Mouse (Mus musculus) limb, embryonic 12.5 days (tissue): ENCODE measurements around the gene Auts2. TPM values are rescaled to one million over a fixed set of nuclear protein-coding genes. Genes with fewer than 3 reads are reported as not detected.

Source experiments
- ATAC-seq: fragments of 200-750 bp; cut with Nextera tagmentation; 2 replicates; pipeline ENCODE4 v1.8.0; 2017; ENCODE audit warnings: low read depth, moderate TSS enrichment; ENCODE audit not compliant: insufficient number of reproducible peaks, insufficient read depth, low FRiP score, low TSS enrichment
- H3K27ac ChIP-seq: fragments of 300-500 bp; sonication (generic); 2 replicates; pipeline ENCODE4 v1.5.1; 2016; ENCODE audit warnings: mild to moderate bottlenecking, moderate library complexity
- H3K27me3 ChIP-seq: fragments of 300-500 bp; sonication (generic); 2 replicates; pipeline ENCODE4 v1.6.1; 2016; ENCODE audit warnings: mild to moderate bottlenecking, moderate library complexity
- H3K36me3 ChIP-seq: fragments of 300-500 bp; sonication (generic); 2 replicates; pipeline ENCODE4 v1.6.1; 2016; ENCODE audit warnings: mild to moderate bottlenecking, moderate library complexity
- H3K4me1 ChIP-seq: fragments of 300-500 bp; sonication (generic); replicated peaks from 2 replicates; pipeline ENCODE4 v1.6.1; 2016
- H3K4me2 ChIP-seq: fragments of 300-500 bp; sonication (generic); 2 replicates; pipeline ENCODE4 v1.6.1; 2016; ENCODE audit warnings: mild to moderate bottlenecking, moderate library complexity
- H3K4me3 ChIP-seq: fragments of 300-500 bp; sonication (generic); replicated peaks from 2 replicates; pipeline ENCODE4 v1.5.1; 2016; ENCODE audit warnings: mild to moderate bottlenecking
- H3K9ac ChIP-seq: fragments of 300-500 bp; sonication (generic); replicated peaks from 2 replicates; pipeline ENCODE4 v1.6.1; 2016; ENCODE audit warnings: mild to moderate bottlenecking, moderate library complexity
- H3K9me3 ChIP-seq: fragments of 300-500 bp; sonication (generic); 2 replicates; pipeline ENCODE4 v1.6.1; 2016; ENCODE audit warnings: mild to moderate bottlenecking, moderate library complexity
- WGBS: fragments of 180-500 bp; shearing (Covaris S2); methylation state at CpG from one replicate; pipeline ENCODE4 v1.1.7; 2016; 5-methylcytosine and 5-hydroxymethylcytosine counted together
- polyA plus RNA-seq: library from polyadenylated mRNA; unstranded; fragments of >200 nt; fragmentation: Nextera tagmentation; extraction: Ambion mirVana; gene quantifications from 2 replicates; pipeline ENCODE4 v1.2.1, GENCODE M21; 2016

Gene Auts2
- polyA plus RNA-seq, 1 experiment from 2014 or later = 66.4 TPM

DNA sequence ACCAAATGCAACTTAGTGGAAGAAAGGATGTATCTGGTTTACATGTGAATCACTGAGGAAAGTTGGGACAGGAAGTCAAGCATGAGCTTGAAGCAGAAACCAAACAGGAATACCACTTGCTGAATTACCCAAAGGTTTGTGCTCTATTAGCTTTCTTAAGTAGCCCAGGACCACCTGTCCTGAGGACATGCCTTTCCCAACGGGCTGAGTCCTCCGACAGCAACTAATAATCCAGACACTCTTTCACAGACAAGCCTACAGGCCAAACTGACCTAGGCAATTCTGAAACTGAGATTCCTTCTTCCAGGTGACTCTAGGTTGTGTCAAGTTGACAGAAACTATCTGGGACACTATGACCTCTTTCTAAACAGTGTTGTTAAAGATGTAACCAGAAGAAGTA lies 44.2 kb downstream of the Auts2 start:
- 50% methylated on average over 2 of the region's 2 CpGs for WGBS
- Histone ChIP-seq H3K4me2 (no peak overlapping the region), H3K4me1 (peaks cover 49% of the 10 kb centered on the region), H3K27ac (no peak overlapping the region), H3K36me3 (no peaks in the 10 kb centered on the region), H3K4me3 (no peak overlapping the region), H3K27me3 (no peaks in the 10 kb centered on the region), H3K9me3 (no peaks in the 10 kb centered on the region), H3K9ac (no peak overlapping the region)
- no peak for ATAC-seq

DNA sequence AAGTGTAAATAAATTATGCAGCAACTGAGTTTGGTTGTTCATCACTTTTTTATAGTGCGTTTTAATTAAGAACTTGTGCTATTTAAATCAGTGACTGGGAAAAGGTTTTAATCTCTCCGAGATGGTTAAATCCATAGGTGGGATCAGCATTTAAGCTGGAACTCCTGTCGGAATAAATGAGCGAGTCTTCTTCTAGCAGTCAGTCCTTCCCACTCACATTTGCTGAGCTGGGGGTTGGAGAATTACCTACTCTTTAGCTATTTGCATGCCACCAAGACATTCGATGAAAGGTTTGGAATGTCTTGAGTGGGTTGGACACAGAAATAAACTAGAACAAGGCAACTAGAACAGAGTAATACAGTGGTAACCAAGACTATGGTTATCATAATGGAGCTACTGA lies 45.1 kb downstream of the Auts2 start:
- H3K36me3 ChIP-seq = no peaks in the 10 kb centered on the region
- no peak overlapping the region for H3K4me2 ChIP-seq
- H3K4me3 ChIP-seq = no peak overlapping the region
- WGBS = 78% methylated on average over 5 of the region's 5 CpGs
- H3K9me3 ChIP-seq = no peaks in the 10 kb centered on the region
- no peak overlapping the region for H3K9ac ChIP-seq
- H3K27ac ChIP-seq = no peak overlapping the region
- ATAC-seq = no peak
- no peaks in the 10 kb centered on the region for H3K27me3 ChIP-seq
- peaks cover 47% of the 10 kb centered on the region for H3K4me1 ChIP-seq

DNA sequence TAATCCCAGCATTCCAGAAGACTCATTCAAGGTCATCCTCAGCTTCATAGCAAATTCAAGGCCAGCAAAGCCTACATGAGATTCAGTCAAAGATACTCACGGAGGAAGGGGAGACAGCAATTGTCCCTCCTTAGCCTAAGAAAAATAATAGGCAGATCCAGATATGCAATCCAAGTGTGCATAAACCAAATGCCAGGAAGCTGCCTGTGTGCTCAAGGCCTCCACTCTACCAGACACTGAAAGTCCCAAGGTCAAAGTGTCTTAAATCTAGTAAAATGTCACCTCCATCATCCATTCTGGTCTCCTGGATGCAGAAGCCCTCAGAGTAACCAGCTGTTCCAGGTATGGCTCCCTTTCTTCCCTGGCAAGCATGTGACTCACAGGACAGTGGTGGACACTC lies 50.4 kb downstream of the Auts2 start:
- Histone ChIP-seq H3K9me3 (no peaks in the 10 kb centered on the region), H3K27ac (no peak overlapping the region), H3K4me3 (no peak overlapping the region), H3K4me1 (peaks cover 34% of the 10 kb centered on the region), H3K4me2 (no peak overlapping the region), H3K36me3 (no peaks in the 10 kb centered on the region), H3K27me3 (no peaks in the 10 kb centered on the region), H3K9ac (no peak overlapping the region)
- ATAC-seq = no peak
- 90% methylated on average over 1 of the region's 1 CpGs for WGBS

GRCm38 (mm10) chr5:132492040-132492439 lies 51.1 kb downstream of the Auts2 start:
- no peaks in the 10 kb centered on the region for H3K36me3 ChIP-seq
- no peak overlapping the region for H3K27ac ChIP-seq
- H3K27me3 ChIP-seq = no peaks in the 10 kb centered on the region
- peaks cover 34% of the 10 kb centered on the region for H3K4me1 ChIP-seq
- H3K4me3 ChIP-seq = no peak overlapping the region
- ATAC-seq = no peak
- no peaks in the 10 kb centered on the region for H3K9me3 ChIP-seq
- H3K9ac ChIP-seq = no peak overlapping the region
- H3K4me2 ChIP-seq = no peak overlapping the region

DNA sequence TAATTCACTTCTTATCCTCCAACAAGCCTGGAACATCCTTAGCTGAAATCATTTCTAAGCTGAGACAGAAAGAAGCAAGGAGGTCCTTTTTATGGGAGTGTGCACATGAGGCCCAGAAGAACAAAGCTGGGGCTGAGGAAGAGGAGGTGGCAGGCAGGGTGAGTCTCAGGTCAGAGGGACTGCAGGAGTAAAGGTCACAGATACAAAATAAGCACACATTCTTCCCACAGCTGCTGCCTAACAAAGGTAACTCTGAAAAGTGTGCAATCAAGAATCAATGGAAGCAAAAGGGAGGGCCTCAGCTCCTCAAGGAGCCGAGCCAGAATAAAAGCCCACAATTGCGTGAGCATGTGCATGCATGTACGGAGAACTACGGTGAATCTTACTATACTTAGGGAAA lies 51.6 kb downstream of the Auts2 start:
- H3K27ac ChIP-seq = no peak overlapping the region

DNA sequence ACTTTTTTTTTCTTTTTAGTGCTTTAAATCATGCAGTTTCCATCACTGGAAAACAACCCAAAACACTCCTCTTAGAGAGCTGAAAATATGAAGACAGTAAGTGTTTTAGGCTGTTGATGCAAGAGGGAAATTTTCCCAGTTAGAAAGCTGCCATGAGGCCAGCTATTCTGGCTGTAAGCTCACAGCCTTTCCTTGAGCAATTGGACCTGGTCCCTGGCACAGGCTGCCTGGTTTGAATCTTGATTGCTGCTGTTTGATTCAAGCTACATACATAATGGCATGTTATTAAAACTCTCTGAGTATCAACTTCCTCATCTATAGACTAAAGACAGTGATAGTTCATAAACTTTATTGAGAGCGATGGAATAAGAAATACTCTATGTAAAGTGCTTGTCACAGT lies 52.8 kb downstream of the Auts2 start:
- 82% methylated on average over 1 of the region's 1 CpGs for whole genome bisulfite sequencing
- ATAC-seq = no peak
- H3K9me3 ChIP-seq = no peaks in the 10 kb centered on the region
- peaks cover 34% of the 10 kb centered on the region for H3K4me1 ChIP-seq
- H3K4me2 ChIP-seq = no peak overlapping the region
- H3K4me3 ChIP-seq = no peak overlapping the region
- no peaks in the 10 kb centered on the region for H3K27me3 ChIP-seq
- 0 out of 2 replicates have a peak overlapping the region, but pooled peaks have one; percentile 13 for H3K27ac ChIP-seq
- H3K9ac ChIP-seq = no peak overlapping the region
- H3K36me3 ChIP-seq = no peaks in the 10 kb centered on the region

More for the DNA sequence above, 51.6 kb downstream of the Auts2 start:
- no peak overlapping the region for H3K9ac ChIP-seq
- no peak overlapping the region for H3K4me3 ChIP-seq
- no peaks in the 10 kb centered on the region for H3K9me3 ChIP-seq
- H3K27me3 ChIP-seq = no peaks in the 10 kb centered on the region
- no peak overlapping the region for H3K4me2 ChIP-seq
- peaks cover 34% of the 10 kb centered on the region for H3K4me1 ChIP-seq
- no peaks in the 10 kb centered on the region for H3K36me3 ChIP-seq
- WGBS = 73% methylated on average over 4 of the region's 4 CpGs
- ATAC-seq = no peak

DNA sequence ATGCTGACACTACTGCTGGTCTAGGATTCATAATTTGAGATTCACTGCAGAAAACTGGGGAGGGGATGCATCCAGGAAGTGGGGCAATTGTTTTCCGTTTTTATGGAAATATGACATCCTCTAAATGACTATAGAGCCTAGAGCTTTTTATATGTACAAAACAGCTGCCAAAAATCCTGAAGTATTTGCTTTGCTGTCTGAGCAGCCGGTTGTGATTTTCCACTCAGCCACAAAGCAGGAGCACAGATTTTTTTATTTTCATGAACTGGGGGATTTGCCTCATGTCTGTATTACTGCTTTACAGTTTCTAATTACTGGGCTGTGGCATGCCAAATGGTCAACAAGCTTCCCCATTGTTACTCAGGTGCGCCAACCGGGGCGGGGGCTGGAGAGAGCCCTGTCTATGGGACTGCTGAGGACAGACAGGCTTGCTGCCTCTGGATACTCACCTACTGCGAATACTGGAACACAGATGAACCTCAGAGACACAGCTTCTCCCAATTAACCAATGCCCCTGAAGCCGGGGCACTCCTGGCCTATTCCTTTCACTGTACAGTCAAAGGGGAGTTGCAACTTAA lies 53.3 kb downstream of the Auts2 start:
- Histone ChIP-seq H3K36me3 (no peaks in the 10 kb centered on the region), H3K4me1 (peaks cover 35% of the 10 kb centered on the region), H3K4me3 (no peak overlapping the region), H3K9me3 (no peaks in the 10 kb centered on the region), H3K27ac (peak overlapping the region; percentile 13; the same call in 1 of the 2 replicates), H3K4me2 (no peak overlapping the region), H3K27me3 (no peaks in the 10 kb centered on the region), H3K9ac (no peak overlapping the region)
- WGBS = 47% methylated on average over 7 of the region's 7 CpGs
- ATAC-seq = no peak

GRCm38 (mm10) chr5:132486831-132487230 lies 56.3 kb downstream of the Auts2 start:
- Histone ChIP-seq H3K9me3 (no peaks in the 10 kb centered on the region), H3K4me3 (no peak overlapping the region), H3K4me1 (peaks cover 61% of the 10 kb centered on the region), H3K36me3 (no peaks in the 10 kb centered on the region), H3K27me3 (no peaks in the 10 kb centered on the region), H3K27ac (no peak overlapping the region), H3K4me2 (no peak overlapping the region), H3K9ac (no peak overlapping the region)
- ATAC-seq = no peak
- WGBS = 73% methylated on average over 7 of the region's 7 CpGs

- no peaks in the 10 kb centered on the region for H3K9me3 ChIP-seq
- no peak for ATAC-seq
These were observed 57.1 kb downstream of the Auts2 start for GRCm38 (mm10) chr5:132485994-132486393.

DNA sequence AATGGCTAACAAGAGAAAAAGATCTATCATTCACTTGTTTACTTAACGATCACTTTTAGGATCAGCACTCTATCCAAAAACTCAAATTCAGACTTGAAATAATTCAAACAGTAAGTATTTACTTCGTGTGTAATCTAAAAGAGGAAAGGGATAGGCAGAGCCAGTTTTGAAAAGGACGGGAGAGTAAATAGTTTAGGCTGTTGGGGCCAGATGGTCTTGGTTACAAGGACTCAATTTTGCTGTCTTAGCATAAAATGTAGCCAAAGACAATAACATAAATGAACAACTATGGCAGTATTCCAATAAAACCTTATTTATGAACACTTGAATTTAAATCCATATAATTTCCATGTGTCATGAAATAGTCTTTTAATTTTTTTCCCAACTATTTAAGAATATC lies 57.7 kb downstream of the Auts2 start:
- H3K36me3 ChIP-seq = no peaks in the 10 kb centered on the region
- no peak overlapping the region for H3K4me2 ChIP-seq
- H3K27me3 ChIP-seq = no peaks in the 10 kb centered on the region
- ATAC-seq = no peak
- H3K4me1 ChIP-seq = peaks cover 60% of the 10 kb centered on the region
- 62% methylated on average over 3 of the region's 3 CpGs for WGBS
- no peak overlapping the region for H3K27ac ChIP-seq
- no peak overlapping the region for H3K9ac ChIP-seq
- no peak overlapping the region for H3K4me3 ChIP-seq
- no peaks in the 10 kb centered on the region for H3K9me3 ChIP-seq

More at GRCm38 (mm10) chr5:132485994-132486393, 57.1 kb downstream of the Auts2 start:
- Histone ChIP-seq H3K36me3 (no peaks in the 10 kb centered on the region), H3K27me3 (no peaks in the 10 kb centered on the region), H3K4me2 (no peak overlapping the region), H3K27ac (no peak overlapping the region), H3K4me3 (no peak overlapping the region), H3K4me1 (peaks cover 60% of the 10 kb centered on the region), H3K9ac (no peak overlapping the region)
- 82% methylated on average over 6 of the region's 6 CpGs for WGBS

GRCm38 (mm10) chr5:132481476-132481875 lies 61.7 kb downstream of the Auts2 start:
- Histone ChIP-seq H3K27ac (no peak overlapping the region), H3K9me3 (no peaks in the 10 kb centered on the region), H3K27me3 (no peaks in the 10 kb centered on the region), H3K36me3 (no peaks in the 10 kb centered on the region), H3K4me2 (no peak overlapping the region), H3K4me3 (no peak overlapping the region), H3K4me1 (peaks cover 64% of the 10 kb centered on the region), H3K9ac (no peak overlapping the region)
- WGBS = 47% methylated on average over 3 of the region's 3 CpGs
- no peak for ATAC-seq

GRCm38 (mm10) chr5:132480461-132480860 lies 62.7 kb downstream of the Auts2 start:
- no peak overlapping the region for H3K9ac ChIP-seq
- WGBS = 81% methylated on average over 6 of the region's 6 CpGs
- no peaks in the 10 kb centered on the region for H3K9me3 ChIP-seq
- ATAC-seq = no peak
- H3K27me3 ChIP-seq = no peaks in the 10 kb centered on the region
- no peak overlapping the region for H3K27ac ChIP-seq
- H3K36me3 ChIP-seq = no peaks in the 10 kb centered on the region
- H3K4me2 ChIP-seq = no peak overlapping the region
- H3K4me3 ChIP-seq = no peak overlapping the region
- peaks cover 64% of the 10 kb centered on the region for H3K4me1 ChIP-seq
